Mouse (Mus musculus): ENCODE measurements around the gene Gabbr2.
"Not testable (repeated sequence)": the region's sequence is repeated elsewhere in the genome, so short reads cannot be mapped to it uniquely, and the experiment has no call there.

Gene Gabbr2

DNA sequence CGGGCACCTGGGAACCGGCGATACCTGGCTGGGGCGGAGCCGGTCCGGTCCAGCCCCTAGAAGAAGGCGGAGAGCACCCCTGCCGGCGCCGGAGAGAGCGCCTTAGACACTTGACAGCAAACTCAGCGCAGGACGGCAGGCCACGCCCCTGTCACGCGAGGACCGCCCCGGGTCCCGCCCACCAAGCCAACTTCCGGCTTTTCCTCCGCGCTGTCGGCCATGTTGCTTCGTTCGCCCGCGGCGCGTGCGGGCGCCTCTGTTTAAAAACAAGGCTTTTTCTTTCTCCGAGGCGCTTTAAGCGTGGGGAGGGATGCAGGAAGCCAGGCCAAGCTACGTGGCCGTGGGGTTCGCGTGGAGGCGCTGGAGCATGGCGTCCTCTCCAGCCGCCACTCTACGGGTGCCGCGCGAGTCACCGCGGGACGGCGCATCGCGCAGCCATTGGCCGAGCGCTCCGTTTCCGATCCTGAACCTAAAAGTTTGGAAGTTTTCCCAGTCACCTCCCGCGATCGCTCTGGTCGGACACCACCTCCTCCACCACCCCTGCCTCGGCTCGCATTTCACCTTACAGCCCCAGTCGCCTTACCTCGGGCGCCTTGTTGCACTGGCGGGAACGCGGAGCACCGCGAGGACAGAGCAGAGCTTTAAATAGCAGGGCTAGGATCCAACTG is 341.5 kb downstream of the Gabbr2 start, which contains the start of gene Tbc1d2:
Tbc1d2 (minus strand) TSS at position 124 of the 668 bp plus-strand sequence.
- peak; percentile 95 for DNase-seq (ENCODE audit: low spot score)

DNA sequence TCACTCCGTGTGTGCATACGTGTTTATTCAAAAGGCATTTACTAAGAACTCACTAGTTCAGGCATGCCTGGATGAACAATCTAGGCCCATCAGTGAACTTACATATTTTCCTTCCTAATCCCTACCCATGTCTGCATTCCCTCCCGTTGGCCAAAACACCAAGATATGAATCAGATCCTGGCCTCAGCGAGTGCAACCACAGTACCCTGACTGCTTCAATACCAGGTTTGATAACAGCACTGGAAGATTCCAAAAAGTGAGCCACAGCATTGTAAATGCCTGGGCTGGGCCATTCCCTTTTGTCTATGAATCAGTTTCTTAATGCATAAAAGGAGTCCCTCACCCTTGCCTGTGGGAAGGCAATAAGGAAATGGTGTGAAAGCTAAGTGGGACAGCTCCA is 342.5 kb downstream of the Gabbr2 start:
- DNase-seq (ENCODE audit: low spot score): no peak

DNA sequence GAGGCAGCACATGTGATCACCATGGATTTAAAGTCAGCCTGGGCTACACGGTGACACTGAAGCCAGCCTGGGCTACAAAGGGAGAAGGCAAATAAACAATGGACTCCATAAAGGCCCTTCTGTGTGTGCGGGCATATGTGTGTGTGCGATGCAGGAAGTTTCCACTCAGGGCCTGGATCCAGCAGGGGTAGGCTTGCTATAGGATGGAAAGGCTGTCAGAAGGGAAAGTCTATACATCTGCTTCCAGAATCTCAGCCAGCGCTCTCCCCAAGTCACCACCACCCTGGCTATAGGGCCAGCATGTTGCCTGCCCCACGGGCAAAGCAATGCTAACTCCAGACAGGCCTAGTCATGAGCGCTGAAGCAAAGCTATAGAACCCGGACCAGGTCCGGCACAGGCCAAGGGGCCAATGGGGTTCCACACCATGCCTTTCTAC is 348.0 kb downstream of the Gabbr2 start:
- DNase-seq (ENCODE audit: low spot score): no peak

DNA sequence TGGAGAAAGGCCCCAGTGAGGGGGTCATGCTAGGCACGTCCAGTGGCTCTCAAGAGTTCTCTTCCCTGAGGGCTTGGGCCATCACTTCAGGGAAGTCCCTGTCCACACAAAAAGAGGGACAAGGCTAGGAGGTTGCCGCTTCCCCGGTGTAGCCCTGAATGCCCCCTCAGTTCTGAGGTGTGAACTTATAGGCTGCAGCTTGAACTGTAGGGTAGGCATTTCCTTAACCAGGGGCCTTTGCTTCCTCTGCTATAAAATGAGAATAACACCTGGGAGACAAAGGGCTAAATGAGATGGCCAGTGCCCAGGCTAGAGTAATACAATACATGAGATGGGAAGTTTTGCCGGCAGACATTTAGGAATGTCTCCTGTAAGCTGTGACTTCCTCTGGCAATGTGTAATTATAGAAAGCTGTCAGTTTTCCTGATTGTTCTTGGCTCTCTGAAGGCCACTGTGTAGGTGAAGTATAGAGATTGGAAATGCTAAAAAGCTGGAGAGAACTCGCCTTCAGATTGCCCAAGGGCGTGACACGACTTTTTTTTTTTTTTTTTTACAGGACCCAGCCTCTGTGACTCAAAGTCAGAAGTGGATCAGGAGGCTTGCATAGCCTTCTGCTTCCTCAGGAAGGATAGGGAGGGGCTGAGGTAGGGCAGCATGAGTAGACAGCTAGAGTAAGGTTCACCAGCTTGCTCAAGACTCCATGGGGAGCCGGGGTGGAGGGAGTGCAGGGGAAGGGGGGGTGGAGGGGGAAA is 348.6 kb downstream of the Gabbr2 start:
- peak; percentile 26 for DNase-seq (ENCODE audit: low spot score)

DNA sequence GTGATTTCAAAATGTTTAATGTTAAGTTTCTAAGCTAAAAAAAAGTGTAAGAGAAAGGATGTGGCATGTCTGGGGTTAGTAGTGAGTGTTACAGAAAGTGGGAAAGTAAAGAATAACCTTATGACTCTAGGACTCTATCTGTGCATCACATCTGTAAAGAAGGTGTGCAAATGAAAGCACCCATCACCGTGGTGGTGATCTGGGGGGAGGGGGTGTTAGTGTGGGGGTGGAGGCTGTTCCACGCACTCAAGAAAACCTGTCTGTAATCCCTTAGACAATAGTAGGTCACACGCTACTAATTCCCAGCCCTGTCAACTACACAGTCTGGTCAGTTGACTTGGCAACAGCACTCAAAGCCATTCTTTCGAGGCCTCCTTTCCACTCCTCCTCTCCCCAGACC is 350.4 kb downstream of the Gabbr2 start:
- no peak for DNase-seq (ENCODE audit: low spot score)

DNA sequence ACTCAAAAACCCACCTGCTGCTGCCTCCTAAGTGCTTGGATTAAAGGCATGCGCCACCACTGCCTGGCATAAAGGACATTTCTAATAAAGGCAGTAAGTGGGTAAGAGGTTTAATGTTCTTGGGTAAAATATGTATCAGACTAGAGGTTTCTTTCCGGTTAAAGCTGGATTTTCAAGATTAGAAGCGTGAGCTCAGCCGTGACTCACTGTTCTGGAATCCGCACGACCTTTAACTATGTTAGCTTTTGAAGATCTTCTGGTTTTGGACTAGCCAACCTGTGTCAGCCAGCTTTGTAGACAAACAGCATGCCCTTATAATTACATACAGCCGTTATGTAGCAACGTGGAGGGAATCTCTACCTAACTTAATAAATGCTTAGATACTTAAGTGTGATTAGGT is 351.8 kb downstream of the Gabbr2 start:
- peak; percentile 32 for DNase-seq (ENCODE audit: low spot score)

DNA sequence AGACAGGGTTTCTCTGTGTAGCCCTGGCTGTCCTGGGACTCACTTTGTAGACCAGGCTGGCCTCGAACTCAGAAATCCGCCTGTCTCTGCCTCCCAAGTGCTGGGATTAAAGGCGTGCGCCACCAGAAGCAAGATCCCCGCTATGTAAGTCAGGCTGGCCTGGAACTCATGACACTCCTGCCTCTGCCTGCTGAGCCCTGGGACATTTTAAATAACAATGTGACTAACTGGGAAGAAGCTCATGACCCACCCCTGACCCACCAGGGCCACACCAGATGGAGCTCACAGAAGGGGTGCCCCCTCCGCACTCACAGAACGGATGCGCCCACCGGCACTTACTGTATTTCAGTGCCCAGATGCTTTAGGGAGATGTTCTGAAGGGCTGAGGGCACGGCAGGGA is 354.4 kb downstream of the Gabbr2 start:
- DNase-seq (ENCODE audit: low spot score): not testable (repeated sequence)

DNA sequence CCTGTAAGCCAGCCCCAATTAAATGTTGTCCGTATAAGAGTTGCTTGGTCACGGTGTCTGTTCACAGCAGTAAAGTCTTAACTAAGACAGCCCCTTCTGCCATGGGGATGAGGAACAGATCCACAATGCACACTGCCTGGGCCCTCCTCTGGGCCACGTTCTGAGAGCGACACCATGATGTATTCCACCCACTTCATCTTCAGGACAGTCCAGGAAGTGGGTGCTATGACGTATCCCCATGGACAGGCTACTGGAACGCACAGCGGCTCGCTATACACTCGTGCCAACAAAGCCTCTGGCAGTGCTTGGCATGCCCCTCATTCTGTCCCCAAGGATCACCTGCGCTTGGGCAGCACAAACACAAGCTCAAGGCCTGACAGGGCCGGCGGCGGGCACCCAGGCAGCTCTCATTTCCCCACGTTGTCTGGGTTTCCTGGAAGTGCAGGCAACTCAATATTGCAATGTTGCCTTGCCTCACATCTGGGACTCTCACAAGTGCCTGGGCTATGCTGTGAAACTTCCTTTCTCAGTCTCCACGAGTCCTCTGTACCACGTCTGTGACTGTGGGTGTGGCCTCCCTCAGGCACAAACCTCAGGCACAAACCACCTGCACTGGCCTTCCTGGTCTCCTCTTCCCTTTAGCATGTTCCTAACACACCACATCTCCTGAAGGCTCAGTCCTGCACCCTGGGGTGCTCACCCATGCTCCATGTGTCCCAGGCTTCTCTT is 355.8 kb downstream of the Gabbr2 start:
- DNase-seq (ENCODE audit: low spot score): no peak

DNA sequence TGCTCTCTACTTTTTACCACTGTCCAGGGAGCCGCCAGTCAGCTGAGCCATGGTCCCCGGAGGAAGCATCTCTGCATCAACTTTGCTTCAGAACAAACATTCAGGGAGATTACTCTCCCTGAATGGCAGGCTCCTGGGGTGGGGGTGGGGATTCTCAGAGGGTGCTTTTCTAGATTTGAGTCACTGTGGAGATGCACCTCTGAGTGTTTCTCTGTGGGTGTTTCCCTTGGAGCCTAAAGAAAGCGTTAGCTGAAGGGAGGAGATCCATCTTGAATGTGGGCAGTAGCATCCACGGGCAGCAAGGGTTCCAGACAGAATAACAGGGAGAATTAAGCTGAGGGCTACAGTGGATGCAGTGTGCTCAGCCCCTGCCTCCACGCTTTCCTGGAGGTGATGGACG is 356.8 kb downstream of the Gabbr2 start:
- DNase-seq (ENCODE audit: low spot score): no peak

DNA sequence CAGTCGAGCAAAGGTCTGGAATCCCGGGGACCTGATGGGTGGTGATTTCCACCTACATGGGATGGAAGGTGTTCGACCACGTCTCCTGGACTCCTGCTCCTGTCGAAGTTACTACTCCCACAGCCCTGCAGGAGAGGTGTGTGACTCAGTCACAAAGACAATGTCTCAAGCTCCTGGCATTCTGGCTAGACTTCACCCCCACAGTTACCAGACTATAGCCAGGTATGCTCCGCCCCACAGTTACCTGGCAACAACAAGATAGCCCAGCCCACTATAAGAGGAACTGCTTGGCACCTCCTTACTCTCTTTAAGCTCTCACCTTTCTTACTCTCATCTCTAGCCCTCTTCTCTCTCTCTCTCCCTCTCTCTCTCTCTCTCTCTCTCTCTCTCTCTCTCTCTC is 358.1 kb downstream of the Gabbr2 start:
- DNase-seq (ENCODE audit: low spot score): not testable (repeated sequence)

DNA sequence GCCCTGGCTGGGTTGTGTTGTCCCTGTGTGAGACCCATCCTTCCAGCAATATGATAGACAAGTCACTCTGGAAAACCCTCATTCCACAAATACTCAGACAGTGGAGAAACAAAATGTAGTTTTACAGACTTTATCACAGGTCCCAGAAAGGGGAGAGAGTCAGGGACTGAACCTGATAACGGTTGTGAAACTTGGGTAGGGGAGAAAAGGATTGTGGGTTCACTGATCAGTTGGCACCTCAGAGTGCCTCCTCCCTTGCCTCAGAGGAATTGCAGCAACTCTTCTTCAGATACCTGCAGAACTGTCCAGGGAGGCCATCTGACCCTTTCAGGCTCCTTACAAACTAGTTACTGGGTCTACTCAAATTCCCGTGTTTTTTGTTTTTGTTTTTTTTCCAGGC is 359.2 kb downstream of the Gabbr2 start:
- DNase-seq (ENCODE audit: low spot score): no peak

DNA sequence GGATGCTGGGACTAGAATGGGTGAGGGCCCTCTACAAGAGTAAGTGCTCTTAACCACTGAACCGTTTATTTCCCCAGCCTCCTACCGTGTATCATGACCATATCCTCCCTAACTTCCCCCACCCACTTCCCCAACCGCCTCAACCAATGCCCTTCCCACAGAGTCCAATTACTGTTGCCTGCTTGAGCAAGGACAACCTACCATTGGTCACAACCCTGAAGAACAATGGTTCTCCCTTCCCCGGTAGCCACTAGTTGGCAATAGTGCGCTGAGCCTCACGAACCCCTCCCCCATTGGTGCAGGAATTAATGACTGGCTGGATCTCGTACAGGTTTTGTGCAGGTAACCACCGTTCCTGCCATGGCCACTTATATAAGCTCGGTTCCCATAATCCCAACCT is 361.3 kb downstream of the Gabbr2 start:
- DNase-seq (ENCODE audit: low spot score): peak; percentile 30

DNA sequence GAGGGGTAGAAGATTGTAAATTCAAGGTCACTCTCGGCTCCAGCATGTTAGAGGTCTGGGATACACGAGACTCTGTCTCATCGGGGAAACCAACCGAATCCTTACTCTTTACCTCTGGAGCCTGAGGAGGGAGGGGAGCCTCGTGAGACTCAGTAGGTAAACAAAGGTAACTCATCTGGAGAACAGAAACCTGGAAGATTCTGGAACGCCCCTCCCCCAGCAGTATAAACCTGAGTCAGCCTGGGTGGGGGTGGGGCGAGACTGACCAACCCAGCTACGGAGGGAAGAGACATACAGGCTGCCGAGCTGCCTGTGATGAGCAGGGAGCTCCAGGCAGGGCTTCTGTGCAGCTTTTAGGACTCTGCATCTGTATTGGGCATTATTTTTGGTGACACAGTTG is 362.8 kb downstream of the Gabbr2 start:
- DNase-seq (ENCODE audit: low spot score): peak; percentile 80

DNA sequence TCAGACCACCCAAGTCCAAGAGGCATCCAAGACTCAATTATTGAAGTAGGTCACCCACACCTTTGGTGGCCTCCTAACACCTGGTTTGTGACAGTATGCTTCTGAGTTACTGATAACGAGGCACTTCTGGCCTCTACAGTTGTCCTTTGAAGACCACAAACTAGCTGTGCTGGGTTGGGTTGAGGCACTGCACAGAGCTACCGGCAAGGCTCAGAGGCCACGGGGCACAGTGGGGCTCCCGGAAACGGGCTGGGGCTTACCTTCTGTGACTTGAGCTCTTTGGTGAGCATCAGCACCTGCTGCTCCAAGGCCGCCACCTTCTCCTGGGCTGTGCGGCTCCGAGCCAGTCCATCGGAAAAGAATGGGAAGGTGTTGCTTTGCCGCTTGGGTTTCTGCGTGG is 363.6 kb downstream of the Gabbr2 start:
- no peak for DNase-seq (ENCODE audit: low spot score)

DNA sequence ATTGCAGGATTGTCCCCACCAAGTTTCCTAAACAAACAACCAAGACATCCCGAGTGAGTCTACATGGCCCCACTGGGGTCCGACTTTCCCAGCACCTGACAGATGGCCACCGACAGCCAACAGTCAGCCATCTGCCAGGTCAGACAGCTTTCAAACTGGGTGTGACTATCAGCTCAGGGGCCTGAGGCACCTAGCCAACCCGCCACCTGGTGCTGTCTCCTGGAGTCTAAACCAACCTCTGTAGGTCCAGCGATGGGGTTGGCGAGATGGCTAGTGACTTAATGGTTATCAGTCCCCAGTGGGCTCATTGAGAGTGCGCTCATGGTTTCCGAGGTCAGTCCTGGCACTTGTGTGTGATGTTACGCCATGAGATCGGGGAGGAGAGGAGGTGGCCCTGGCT is 366.6 kb downstream of the Gabbr2 start:
- DNase-seq (ENCODE audit: low spot score): no peak

DNA sequence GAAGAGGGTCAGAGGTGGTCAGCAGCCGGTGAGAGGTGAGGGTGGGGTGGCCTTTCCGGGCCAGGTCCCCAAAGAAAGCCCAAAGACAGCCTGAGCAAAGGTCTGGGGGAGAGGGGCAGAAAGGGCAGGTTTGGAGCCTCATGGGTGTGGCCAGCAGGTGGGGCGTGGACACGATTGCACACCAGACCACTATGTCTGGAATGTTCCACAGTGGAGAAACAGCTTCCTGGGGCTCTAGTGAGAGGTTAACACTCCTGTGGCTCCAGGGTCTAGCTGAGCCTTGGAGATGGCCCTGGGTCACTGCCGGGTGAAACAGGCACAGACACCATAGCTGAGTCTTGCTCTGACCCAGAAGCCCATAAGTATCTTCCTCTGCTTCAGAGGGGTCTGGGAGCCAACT is 368.7 kb downstream of the Gabbr2 start:
- DNase-seq (ENCODE audit: low spot score): no peak

DNA sequence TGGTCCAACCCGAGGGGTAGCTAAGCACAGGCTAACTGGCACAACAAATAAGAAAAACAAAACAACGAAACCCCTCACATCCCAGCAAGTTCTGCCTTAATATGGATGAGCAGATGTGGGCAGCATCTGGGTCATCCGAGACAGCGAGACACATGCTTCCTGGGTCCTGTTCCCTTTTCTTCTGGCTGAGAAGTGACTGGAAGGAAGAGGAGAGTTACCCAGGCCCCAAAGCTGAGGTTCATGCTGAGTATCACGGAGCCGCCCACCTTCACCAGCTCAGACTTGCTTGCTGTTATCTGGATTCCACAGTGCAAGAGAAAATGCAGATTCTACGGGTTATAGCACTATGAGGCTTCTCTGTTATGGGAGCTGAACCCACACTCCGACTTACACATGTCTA is 370.7 kb downstream of the Gabbr2 start:
- DNase-seq (ENCODE audit: low spot score): no peak

DNA sequence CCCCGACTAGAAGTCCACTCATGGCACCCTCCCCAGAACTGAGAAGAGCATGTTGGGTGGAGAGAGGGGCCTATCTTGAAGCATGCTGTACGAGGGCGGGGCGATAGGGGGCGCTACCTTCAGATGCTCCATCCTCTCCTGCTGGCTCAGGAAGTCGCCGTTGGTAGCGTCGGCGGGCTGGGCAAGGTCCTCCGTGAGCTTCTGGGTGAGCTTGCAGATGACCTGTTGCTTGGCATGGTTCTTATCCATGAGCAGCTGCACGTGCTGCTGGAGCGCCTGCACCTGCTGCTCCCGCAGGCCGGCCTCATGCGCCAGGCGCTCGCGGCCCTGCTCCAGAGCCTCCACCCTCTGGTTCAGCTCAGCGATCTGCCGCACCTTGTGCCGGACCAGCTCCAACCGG is 371.3 kb downstream of the Gabbr2 start:
- DNase-seq (ENCODE audit: low spot score): no peak

DNA sequence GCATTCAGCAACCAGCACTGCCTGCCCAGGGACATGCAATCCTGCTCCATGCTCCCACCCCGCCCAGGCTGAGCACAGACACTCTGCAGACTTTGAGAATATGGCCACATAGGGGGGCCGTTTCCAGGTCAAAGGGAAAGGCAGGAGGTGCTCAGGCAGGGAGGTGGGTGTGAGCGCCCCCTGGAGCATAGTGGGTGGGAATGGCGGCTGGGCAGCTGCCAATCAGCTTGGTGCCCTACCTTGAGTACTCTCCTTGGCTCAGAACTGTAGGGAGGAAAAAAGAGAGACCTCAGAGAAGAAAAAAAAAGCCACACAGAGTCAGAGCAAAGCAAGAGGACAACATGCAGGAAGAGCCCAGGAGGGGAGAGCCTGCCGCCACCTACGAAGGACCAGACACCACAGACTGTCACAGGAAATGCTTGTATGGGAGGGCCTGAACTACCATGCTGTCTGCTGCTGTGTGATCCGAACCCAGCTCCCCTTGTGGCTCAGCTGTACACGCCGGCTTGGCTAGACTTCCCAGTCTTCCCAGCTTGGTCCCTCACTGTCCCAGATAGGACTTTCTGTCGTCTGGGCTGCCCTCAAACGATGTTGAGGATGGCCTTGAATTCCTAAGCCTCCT is 373.4 kb downstream of the Gabbr2 start:
- DNase-seq (ENCODE audit: low spot score): no peak

DNA sequence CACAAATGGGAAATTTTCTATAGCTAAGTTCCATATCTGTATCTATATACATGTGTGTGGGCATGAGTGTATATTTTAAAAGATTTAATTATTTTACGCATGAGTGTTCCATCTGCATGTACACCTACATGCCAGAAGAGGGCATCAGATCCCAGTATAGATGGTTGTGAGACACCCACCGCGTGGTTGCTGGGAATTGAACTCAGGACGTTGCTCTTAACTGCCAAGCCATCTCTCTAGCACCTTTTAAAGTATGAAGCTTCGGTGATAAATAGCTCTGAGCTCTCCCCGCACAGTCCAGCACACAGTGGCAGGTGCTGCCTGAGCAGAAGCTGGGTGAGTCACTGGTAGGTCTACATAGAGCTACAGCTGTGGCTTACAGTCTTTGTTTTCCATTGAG is 374.3 kb downstream of the Gabbr2 start:
- DNase-seq (ENCODE audit: low spot score): no peak

DNA sequence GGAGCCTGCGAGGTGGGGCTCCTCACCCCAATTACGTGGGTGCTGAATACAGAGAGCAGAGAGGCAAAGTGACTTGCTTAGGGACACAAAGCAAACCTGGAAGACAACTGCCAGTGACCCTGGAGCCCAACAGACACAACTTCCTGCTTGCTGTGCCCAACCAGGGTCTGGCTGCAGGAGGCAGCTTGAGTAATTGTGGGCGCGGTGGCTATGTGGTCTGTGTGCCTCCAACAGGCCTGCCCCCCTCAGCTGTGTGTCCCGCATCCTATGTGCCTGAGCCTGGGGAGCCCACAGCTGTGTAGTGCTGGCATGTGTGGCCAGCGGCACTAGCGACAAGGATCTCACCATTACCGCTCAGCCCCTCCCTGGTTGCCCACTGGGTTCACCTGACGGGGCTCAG is 377.0 kb downstream of the Gabbr2 start:
- DNase-seq (ENCODE audit: low spot score): no peak

DNA sequence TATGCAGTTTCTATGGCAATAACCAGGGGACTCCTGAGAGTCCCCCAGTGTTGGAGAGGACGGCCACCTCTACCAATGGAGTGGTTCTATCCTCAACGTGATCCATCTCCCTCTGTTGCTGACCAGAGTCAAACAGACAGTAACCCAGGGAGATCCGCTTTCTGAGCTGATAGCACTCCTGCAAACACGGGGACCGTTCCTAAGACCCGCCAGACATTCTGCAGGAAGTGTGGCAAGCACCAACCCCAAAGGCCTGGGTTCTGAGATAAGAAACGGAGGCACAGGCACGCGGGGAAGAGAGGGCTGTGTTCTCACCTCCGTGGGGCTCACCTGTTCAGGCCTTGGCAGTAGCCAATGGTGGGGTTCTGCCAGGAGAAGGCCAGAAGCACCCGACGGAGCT is 378.1 kb downstream of the Gabbr2 start:
- DNase-seq (ENCODE audit: low spot score): no peak

Data from yolk sac, embryonic 10.5 days (tissue).